Mouse (Mus musculus) brown adipose tissue, adult 24 weeks (tissue): ENCODE data around the gene Trim25. TPM values are rescaled to one million over a fixed set of nuclear protein-coding genes. Genes with fewer than 3 reads are reported as not detected.

Experiments
- H3K27ac ChIP-seq: fragments of 200-500 bp; replicated peaks from 2 replicates; pipeline ENCODE4 v1.5.1; 2012; ENCODE audit warnings: low read depth, mild to moderate bottlenecking, low read length
- H3K4me1 ChIP-seq: fragments of 200-500 bp; 2 replicates; pipeline ENCODE4 v1.6.1; 2012; ENCODE audit warnings: low read length, mixed read lengths; ENCODE audit not compliant: control insufficient read depth, insufficient read depth, insufficient read length
- H3K4me3 ChIP-seq: fragments of 200-500 bp; 2 replicates; pipeline ENCODE4 v1.5.1; 2012; ENCODE audit warnings: low read depth, mild to moderate bottlenecking, low read length, moderate library complexity; ENCODE audit not compliant: insufficient read depth
- polyA plus RNA-seq: library from polyadenylated mRNA; stranded (reverse); fragments of >200 nt; gene quantifications from 2 replicates; pipeline ENCODE4 v1.2.4, GENCODE M21; 2012; ENCODE audit not compliant: missing spikeins, insufficient read depth, insufficient read length

The Trim25 gene
- polyA plus RNA-seq, 1 experiment: 8.6 TPM

- H3K4me1 ChIP-seq: peaks cover 22% of the 10 kb centered on the region
- H3K27ac ChIP-seq: peak overlapping the region; percentile 83
- peak overlapping the region; percentile 58 for H3K4me3 ChIP-seq
These were observed 3.4 kb downstream of the Trim25 start for GRCm38 (mm10) chr11:89002621-89003020.

GRCm38 (mm10) chr11:89003078-89003477, 3.9 kb downstream of the Trim25 start:
- Histone ChIP-seq H3K4me1 (peaks cover 20% of the 10 kb centered on the region), H3K27ac (peak overlapping the region; percentile 83)

GRCm38 (mm10) chr11:89003726-89004125, 4.5 kb downstream of the Trim25 start:
- Histone ChIP-seq H3K27ac (peak overlapping the region; percentile 73), H3K4me1 (peaks cover 17% of the 10 kb centered on the region), H3K4me3 (peak overlapping the region; percentile 58)

More at GRCm38 (mm10) chr11:89003078-89003477, 3.9 kb downstream of the Trim25 start:
- H3K4me3 ChIP-seq: peak overlapping the region; percentile 58

GRCm38 (mm10) chr11:89005473-89005872, 6.3 kb downstream of the Trim25 start:
- Histone ChIP-seq H3K4me1 (peaks cover 17% of the 10 kb centered on the region), H3K27ac (no peak overlapping the region), H3K4me3 (no peak overlapping the region)

GRCm38 (mm10) chr11:89006404-89006803, 7.2 kb downstream of the Trim25 start:
- Histone ChIP-seq H3K4me3 (no peak overlapping the region), H3K4me1 (peaks cover 15% of the 10 kb centered on the region), H3K27ac (no peak overlapping the region)

- peaks cover 13% of the 10 kb centered on the region for H3K4me1 ChIP-seq
- no peak overlapping the region for H3K27ac ChIP-seq
- no peak overlapping the region for H3K4me3 ChIP-seq
These were observed 8.4 kb downstream of the Trim25 start for GRCm38 (mm10) chr11:89007582-89007981.

- no peak overlapping the region for H3K27ac ChIP-seq
- H3K4me1 ChIP-seq: peaks cover 4% of the 10 kb centered on the region; the same call in 1 of the 2 replicates
- H3K4me3 ChIP-seq: no peak overlapping the region
These were observed 9.9 kb downstream of the Trim25 start for GRCm38 (mm10) chr11:89009066-89009465.

GRCm38 (mm10) chr11:89009496-89009895, 10.3 kb downstream of the Trim25 start:
- Histone ChIP-seq H3K4me1 (peaks cover 3% of the 10 kb centered on the region; the same call in 1 of the 2 replicates), H3K4me3 (no peak overlapping the region), H3K27ac (no peak overlapping the region)

GRCm38 (mm10) chr11:89012241-89012640, 13.1 kb downstream of the Trim25 start:
- Histone ChIP-seq H3K4me1 (no peaks in the 10 kb centered on the region; the same call in 1 of the 2 replicates), H3K27ac (no peak overlapping the region), H3K4me3 (no peak overlapping the region)

- H3K4me1 ChIP-seq: peaks cover 11% of the 10 kb centered on the region
- H3K27ac ChIP-seq: no peak overlapping the region
- H3K4me3 ChIP-seq: no peak overlapping the region
These were observed 18.5 kb downstream of the Trim25 start for GRCm38 (mm10) chr11:89017514-89018182.

- H3K4me1 ChIP-seq: peaks cover 27% of the 10 kb centered on the region
- H3K4me3 ChIP-seq: no peak overlapping the region
- 0 out of 2 replicates have a peak overlapping the region, but pooled peaks have one; percentile 4 for H3K27ac ChIP-seq
These were observed 21.6 kb downstream of the Trim25 start for GRCm38 (mm10) chr11:89020681-89021305.

GRCm38 (mm10) chr11:89021687-89022086, 22.5 kb downstream of the Trim25 start:
- H3K27ac ChIP-seq: 0 out of 2 replicates have a peak overlapping the region, but pooled peaks have one; percentile 13
- peaks cover 29% of the 10 kb centered on the region for H3K4me1 ChIP-seq

GRCm38 (mm10) chr11:89022120-89022731, 23.1 kb downstream of the Trim25 start:
- peak overlapping the region; percentile 23 for H3K27ac ChIP-seq
- no peak overlapping the region for H3K4me3 ChIP-seq
- H3K4me1 ChIP-seq: peaks cover 30% of the 10 kb centered on the region

More at GRCm38 (mm10) chr11:89021687-89022086, 22.5 kb downstream of the Trim25 start:
- H3K4me3 ChIP-seq: no peak overlapping the region

GRCm38 (mm10) chr11:89023477-89023876, 24.3 kb downstream of the Trim25 start:
- Histone ChIP-seq H3K4me1 (peaks cover 27% of the 10 kb centered on the region), H3K27ac (peak overlapping the region; percentile 12), H3K4me3 (no peak overlapping the region)

GRCm38 (mm10) chr11:89024181-89024881, 25.2 kb downstream of the Trim25 start:
- peak overlapping the region; percentile 87 for H3K27ac ChIP-seq
- H3K4me1 ChIP-seq: peaks cover 32% of the 10 kb centered on the region
- peak overlapping the region; percentile 14; the same call in 1 of the 2 replicates for H3K4me3 ChIP-seq
